Mouse (Mus musculus) heart, embryonic 12.5 days (tissue): ENCODE data around the gene Slc16a8. TPM values are rescaled to one million over a fixed set of nuclear protein-coding genes. Genes with fewer than 3 reads are reported as not detected.
"Not testable (repeated sequence)": the region's sequence is repeated elsewhere in the genome, so short reads cannot be mapped to it uniquely, and the experiment has no call there.

Source experiments
- ATAC-seq: fragments of 200-750 bp; cut with Nextera tagmentation; 2 replicates; pipeline ENCODE4 v1.8.0; 2017; ENCODE audit warnings: moderate TSS enrichment, moderate library complexity; ENCODE audit not compliant: insufficient number of reproducible peaks, low FRiP score
- H3K27ac ChIP-seq: fragments of 300-500 bp; sonication (generic); 2 replicates; pipeline ENCODE4 v1.5.1; 2016; ENCODE audit warnings: mild to moderate bottlenecking, moderate library complexity; ENCODE audit not compliant: poor library complexity, severe bottlenecking
- H3K27me3 ChIP-seq: fragments of 300-500 bp; sonication (generic); replicated peaks from 2 replicates; pipeline ENCODE4 v1.6.1; 2016; ENCODE audit warnings: mild to moderate bottlenecking, moderate library complexity
- H3K36me3 ChIP-seq: fragments of 300-500 bp; sonication (generic); 2 replicates; pipeline ENCODE4 v1.6.1; 2016; ENCODE audit warnings: mild to moderate bottlenecking, moderate library complexity
- H3K4me1 ChIP-seq: fragments of 300-500 bp; sonication (generic); replicated peaks from 2 replicates; pipeline ENCODE4 v1.6.1; 2016; ENCODE audit warnings: mild to moderate bottlenecking
- H3K4me2 ChIP-seq: fragments of 300-500 bp; sonication (generic); 2 replicates; pipeline ENCODE4 v1.6.1; 2016; ENCODE audit warnings: mild to moderate bottlenecking, moderate library complexity
- H3K4me3 ChIP-seq: fragments of 300-500 bp; sonication (generic); 2 replicates; pipeline ENCODE4 v1.5.1; 2016; ENCODE audit warnings: mild to moderate bottlenecking
- H3K9ac ChIP-seq: fragments of 300-500 bp; sonication (generic); 2 replicates; pipeline ENCODE4 v1.6.1; 2016; ENCODE audit warnings: mild to moderate bottlenecking, moderate library complexity
- H3K9me3 ChIP-seq: fragments of 300-500 bp; sonication (generic); replicated peaks from 2 replicates; pipeline ENCODE4 v1.6.1; 2016; ENCODE audit warnings: mild to moderate bottlenecking, moderate library complexity
- WGBS: fragments of 180-500 bp; shearing (Covaris S2); methylation state at CpG from one replicate; pipeline ENCODE4 v1.1.7; 2016; 5-methylcytosine and 5-hydroxymethylcytosine counted together
- polyA plus RNA-seq: library from polyadenylated mRNA; unstranded; fragments of >200 nt; fragmentation: Nextera tagmentation; extraction: Ambion mirVana; gene quantifications from 2 replicates; pipeline ENCODE4 v1.2.1, GENCODE M21; 2016

Gene Slc16a8
- polyA plus RNA-seq, 1 experiment from 2014 or later, result 0.65 TPM

- Histone ChIP-seq H3K4me3 (no peak overlapping the region), H3K27ac (peak overlapping the region; percentile 96), H3K4me1 (peaks cover 23% of the 10 kb centered on the region), H3K27me3 (no peaks in the 10 kb centered on the region), H3K9me3 (no peaks in the 10 kb centered on the region), H3K36me3 (peaks cover 66% of the 10 kb centered on the region), H3K4me2 (no peak overlapping the region), H3K9ac (no peak overlapping the region)
- no peak for ATAC-seq
- 62% methylated on average over 7 of the region's 7 CpGs for WGBS
These were observed 10.3 kb downstream of the Slc16a8 start for GRCm38 (mm10) chr15:79244071-79244893.

GRCm38 (mm10) chr15:79243234-79244042, 11.1 kb downstream of the Slc16a8 start:
- peak overlapping the region; percentile 96 for H3K27ac ChIP-seq
- H3K9me3 ChIP-seq, result no peaks in the 10 kb centered on the region
- H3K4me2 ChIP-seq, result no peak overlapping the region
- H3K4me3 ChIP-seq, result no peak overlapping the region
- peaks cover 69% of the 10 kb centered on the region for H3K36me3 ChIP-seq
- peak; percentile 92 for ATAC-seq
- H3K27me3 ChIP-seq, result no peaks in the 10 kb centered on the region
- H3K9ac ChIP-seq, result 0 out of 2 replicates have a peak overlapping the region, but pooled peaks have one; percentile 18
- peaks cover 23% of the 10 kb centered on the region for H3K4me1 ChIP-seq
- 14% methylated on average over 10 of the region's 10 CpGs for whole genome bisulfite sequencing

GRCm38 (mm10) chr15:79242574-79243233, 11.9 kb downstream of the Slc16a8 start:
- peaks cover 70% of the 10 kb centered on the region for H3K36me3 ChIP-seq
- H3K27me3 ChIP-seq, result no peaks in the 10 kb centered on the region
- H3K27ac ChIP-seq, result peak overlapping the region; percentile 71
- H3K9me3 ChIP-seq, result no peaks in the 10 kb centered on the region
- H3K4me1 ChIP-seq, result peaks cover 23% of the 10 kb centered on the region
- no peak overlapping the region for H3K4me3 ChIP-seq
- no peak overlapping the region for H3K4me2 ChIP-seq
- ATAC-seq, result peak; percentile 27; the same call in 1 of the 2 replicates
- 0 out of 2 replicates have a peak overlapping the region, but pooled peaks have one; percentile 18 for H3K9ac ChIP-seq
- WGBS, result 67% methylated on average over 13 of the region's 13 CpGs

- Histone ChIP-seq H3K27ac (no peak overlapping the region), H3K36me3 (peaks cover 67% of the 10 kb centered on the region), H3K4me3 (no peak overlapping the region), H3K27me3 (no peaks in the 10 kb centered on the region), H3K9ac (no peak overlapping the region), H3K4me2 (no peak overlapping the region), H3K9me3 (no peaks in the 10 kb centered on the region), H3K4me1 (peaks cover 21% of the 10 kb centered on the region)
- WGBS, result 84% methylated on average over 6 of the region's 6 CpGs
- ATAC-seq, result no peak
These were observed 16.5 kb downstream of the Slc16a8 start for GRCm38 (mm10) chr15:79238036-79238435.

GRCm38 (mm10) chr15:79235268-79235667, 19.3 kb downstream of the Slc16a8 start:
- 0 out of 2 replicates have a peak, but pooled peaks have one; percentile 61 for ATAC-seq
- no peak overlapping the region; the same call in 1 of the 2 replicates for H3K9ac ChIP-seq
- H3K27ac ChIP-seq, result peak overlapping the region; percentile 31
- no peak overlapping the region for H3K4me2 ChIP-seq
- no peak overlapping the region for H3K4me3 ChIP-seq
- H3K36me3 ChIP-seq, result peaks cover 70% of the 10 kb centered on the region
- H3K9me3 ChIP-seq, result no peaks in the 10 kb centered on the region
- 39% methylated on average over 9 of the region's 9 CpGs for WGBS
- H3K4me1 ChIP-seq, result peaks cover 14% of the 10 kb centered on the region
- H3K27me3 ChIP-seq, result no peaks in the 10 kb centered on the region

- Histone ChIP-seq H3K9ac (peak within 1 kb of the TSS; percentile 94), H3K27ac (peak within 1 kb of the TSS; percentile 96), H3K9me3 (no peaks in the 10 kb centered on the region), H3K27me3 (no peaks in the 10 kb centered on the region; the same call in 1 of the 2 replicates), H3K4me2 (peak within 1 kb of the TSS; percentile 99), H3K4me3 (peak within 1 kb of the TSS; percentile 90), H3K4me1 (peaks cover 8% of the 10 kb centered on the region), H3K36me3 (peaks cover 24% of the 10 kb centered on the region)
- 2% methylated on average over 51 of the region's 51 CpGs for WGBS
- ATAC-seq, result peak; percentile 82
These were observed 25.3 kb downstream of the Slc16a8 start, which contains the start of the genes Pick1 and Gm49486 for GRCm38 (mm10) chr15:79229058-79229821. Gene Pick1 (plus strand): TSS chr15:79229173. Gene Gm49486 (plus strand): TSS chr15:79229391.

GRCm38 (mm10) chr15:79225780-79226179, 28.8 kb downstream of the Slc16a8 start:
- H3K9ac ChIP-seq, H3K27ac ChIP-seq, H3K4me2 ChIP-seq, H3K4me3 ChIP-seq, H3K9me3 ChIP-seq, H3K36me3 ChIP-seq, H3K27me3 ChIP-seq, ATAC-seq: not testable (repeated sequence)
- 62% methylated on average over 2 of the region's 2 CpGs for WGBS
- H3K4me1 ChIP-seq, result peaks cover 13% of the 10 kb centered on the region

GRCm38 (mm10) chr15:79224685-79225084, 29.9 kb downstream of the Slc16a8 start:
- no peaks in the 10 kb centered on the region for H3K9me3 ChIP-seq
- ATAC-seq, result no peak; the same call in 1 of the 2 replicates
- no peak overlapping the region for H3K4me2 ChIP-seq
- H3K36me3 ChIP-seq, result no peaks in the 10 kb centered on the region
- 19% methylated on average over 5 of the region's 5 CpGs for WGBS
- no peak overlapping the region for H3K9ac ChIP-seq
- H3K27me3 ChIP-seq, result no peaks in the 10 kb centered on the region; the same call in 1 of the 2 replicates
- H3K4me3 ChIP-seq, result no peak overlapping the region
- peaks cover 8% of the 10 kb centered on the region for H3K4me1 ChIP-seq
- no peak overlapping the region for H3K27ac ChIP-seq

GRCm38 (mm10) chr15:79223641-79224040, 30.9 kb downstream of the Slc16a8 start:
- H3K4me1 ChIP-seq, result peaks cover 5% of the 10 kb centered on the region; the same call in 1 of the 2 replicates
- H3K4me2 ChIP-seq, result no peak overlapping the region

GRCm38 (mm10) chr15:79219572-79219971, 35.0 kb downstream of the Slc16a8 start:
- no peaks in the 10 kb centered on the region for H3K36me3 ChIP-seq
- H3K4me2 ChIP-seq, result no peak overlapping the region
- H3K9ac ChIP-seq, result no peak overlapping the region
- ATAC-seq, result no peak
- no peak overlapping the region for H3K27ac ChIP-seq
- no peaks in the 10 kb centered on the region for H3K9me3 ChIP-seq
- WGBS, result 4% methylated on average over 1 of the region's 1 CpGs
- no peak overlapping the region for H3K4me3 ChIP-seq
- H3K27me3 ChIP-seq, result no peaks in the 10 kb centered on the region; the same call in none of the 2 replicates
- peaks cover 5% of the 10 kb centered on the region; the same call in 1 of the 2 replicates for H3K4me1 ChIP-seq

More at GRCm38 (mm10) chr15:79223641-79224040, 30.9 kb downstream of the Slc16a8 start:
- H3K4me3 ChIP-seq, result no peak overlapping the region
- no peaks in the 10 kb centered on the region for H3K36me3 ChIP-seq
- 13% methylated on average over 5 of the region's 5 CpGs for WGBS
- no peak overlapping the region for H3K9ac ChIP-seq
- H3K9me3 ChIP-seq, result no peaks in the 10 kb centered on the region
- ATAC-seq, result no peak
- no peaks in the 10 kb centered on the region; the same call in 1 of the 2 replicates for H3K27me3 ChIP-seq
- H3K27ac ChIP-seq, result no peak overlapping the region
